18 mouse cellular contexts compared by ENCODE assay signal in genomic region chr2:35812561-35812933, GRCm38 (mm10).
DNase-seq lines count a peak whose midpoint lies in the region; ATAC-seq lines count a peak whose summit lies in the region.
"Had no signal": no experiment of that assay in that cellular context is flagged by ENCODE, and none has a peak within 500 bp of the region (broad histone marks: within the 10 kb centered on the region; RNA-seq: fewer than 3 reads in every experiment).

No protein-coding gene starts in this region.

- no peak overlapping the region for H3K4me2 ChIP-seq in forebrain, embryonic 15.5 days (replicated peaks)
- no peak overlapping the region for H3K4me2 ChIP-seq in forebrain, embryonic 13.5 days
- H3K4me2 ChIP-seq in hindbrain, embryonic 16.5 days (ENCODE audit: low read length): no peak overlapping the region
- H3K4me2 ChIP-seq in hindbrain, embryonic 11.5 days (replicated peaks; ENCODE audit: low read depth, low read length): no peak overlapping the region
- no peak overlapping the region for H3K4me2 ChIP-seq in midbrain, embryonic 14.5 days (ENCODE audit: low read length)
- H3K4me2 ChIP-seq: embryonic facial prominence, embryonic 15.5 days; heart, embryonic 12.5 days had no signal

- peak; percentile 54; the same call in 1 of the 2 replicates for ATAC-seq in forebrain, embryonic 15.5 days (replicated peaks)
- ATAC-seq in forebrain, embryonic 13.5 days: no peak
- ATAC-seq in hindbrain, embryonic 16.5 days: peak; percentile 22; the same call in 1 of the 2 replicates
- ATAC-seq in hindbrain, embryonic 11.5 days (ENCODE audit: low FRiP score): no peak
- ATAC-seq in midbrain, embryonic 14.5 days (ENCODE audit: low FRiP score, low TSS enrichment): no peak; the same call in 1 of the 2 replicates

- H3K27me3 ChIP-seq in forebrain, embryonic 15.5 days: no peaks in the 10 kb centered on the region
- 0 out of 2 replicates have a peak, but pooled peaks cover 4% of the 10 kb centered on the region for H3K27me3 ChIP-seq in forebrain, embryonic 13.5 days
- H3K27me3 ChIP-seq in hindbrain, embryonic 16.5 days (replicated peaks; ENCODE audit: control insufficient read depth, insufficient read depth, low read length): no peaks in the 10 kb centered on the region
- H3K27me3 ChIP-seq in hindbrain, embryonic 11.5 days (ENCODE audit: control insufficient read depth, insufficient read depth, low read length): no peaks in the 10 kb centered on the region
- no peaks in the 10 kb centered on the region for H3K27me3 ChIP-seq in midbrain, embryonic 14.5 days (ENCODE audit: control insufficient read depth, insufficient read depth, low read length)
- no peaks in the 10 kb centered on the region for H3K27me3 ChIP-seq in midbrain, embryonic 10.5 days (ENCODE audit: low read depth, poor library complexity, severe bottlenecking)
- H3K27me3 ChIP-seq: embryonic facial prominence, embryonic 15.5 days had no signal

- no peak overlapping the region for H3K4me3 ChIP-seq in forebrain, embryonic 15.5 days
- no peak overlapping the region for H3K4me3 ChIP-seq in forebrain, embryonic 13.5 days
- H3K4me3 ChIP-seq in hindbrain, embryonic 16.5 days (ENCODE audit: low read length): no peak overlapping the region
- no peak overlapping the region for H3K4me3 ChIP-seq in hindbrain, embryonic 11.5 days (ENCODE audit: low read depth, low read length)
- no peak overlapping the region for H3K4me3 ChIP-seq in midbrain, embryonic 14.5 days (replicated peaks; ENCODE audit: low read depth, low read length)
- no peak overlapping the region for H3K4me3 ChIP-seq in midbrain, embryonic 10.5 days
- H3K4me3 ChIP-seq: embryonic facial prominence, embryonic 15.5 days; erythroblast, embryonic 14.5 days; forebrain, embryonic 10.5 days; heart, embryonic 12.5 days; hindbrain, embryonic 10.5 days had no signal

- H3K27ac ChIP-seq in forebrain, embryonic 15.5 days (replicated peaks): no peak overlapping the region
- H3K27ac ChIP-seq in forebrain, embryonic 13.5 days: no peak overlapping the region
- no peak overlapping the region for H3K27ac ChIP-seq in hindbrain, embryonic 16.5 days (ENCODE audit: low read depth, low read length)
- no peak overlapping the region for H3K27ac ChIP-seq in hindbrain, embryonic 11.5 days (ENCODE audit: low read depth, low read length)
- H3K27ac ChIP-seq in midbrain, embryonic 14.5 days (replicated peaks; ENCODE audit: low read depth, low read length): 0 out of 2 replicates have a peak overlapping the region, but pooled peaks have one; percentile 39
- no peak overlapping the region for H3K27ac ChIP-seq in midbrain, embryonic 10.5 days (replicated peaks)
- H3K27ac ChIP-seq: embryonic facial prominence, embryonic 15.5 days; forebrain, embryonic 10.5 days; hindbrain, embryonic 10.5 days had no signal

- H3K36me3 ChIP-seq in forebrain, embryonic 15.5 days: no peaks in the 10 kb centered on the region
- H3K36me3 ChIP-seq in forebrain, embryonic 13.5 days (ENCODE audit: poor library complexity, severe bottlenecking): no peaks in the 10 kb centered on the region
- no peaks in the 10 kb centered on the region for H3K36me3 ChIP-seq in hindbrain, embryonic 16.5 days (ENCODE audit: control insufficient read depth, insufficient read depth, low read length)
- H3K36me3 ChIP-seq in hindbrain, embryonic 11.5 days (ENCODE audit: control insufficient read depth, insufficient read depth, low read length): no peaks in the 10 kb centered on the region
- H3K36me3 ChIP-seq in midbrain, embryonic 14.5 days (ENCODE audit: control insufficient read depth, insufficient read depth, low read length): no peaks in the 10 kb centered on the region
- H3K36me3 ChIP-seq in midbrain, embryonic 10.5 days: no peaks in the 10 kb centered on the region
- H3K36me3 ChIP-seq: embryonic facial prominence, embryonic 15.5 days; forebrain, embryonic 10.5 days; heart, embryonic 12.5 days; hindbrain, embryonic 10.5 days had no signal

- 92% methylated on average over 2 of the region's 2 CpGs for WGBS in forebrain, embryonic 15.5 days
- WGBS in forebrain, embryonic 13.5 days: 70% methylated on average over 2 of the region's 2 CpGs
- 68% methylated on average over 2 of the region's 2 CpGs for WGBS in hindbrain, embryonic 16.5 days
- 96% methylated on average over 2 of the region's 2 CpGs for WGBS in hindbrain, embryonic 11.5 days
- 68% methylated on average over 2 of the region's 2 CpGs for WGBS in midbrain, embryonic 14.5 days
- 93% methylated on average over 2 of the region's 2 CpGs for WGBS in midbrain, embryonic 10.5 days

- H3K9me3 ChIP-seq in forebrain, embryonic 15.5 days: no peaks in the 10 kb centered on the region
- H3K9me3 ChIP-seq in forebrain, embryonic 13.5 days (replicated peaks): no peaks in the 10 kb centered on the region
- no peaks in the 10 kb centered on the region for H3K9me3 ChIP-seq in hindbrain, embryonic 16.5 days (ENCODE audit: control insufficient read depth, low read length)
- H3K9me3 ChIP-seq in hindbrain, embryonic 11.5 days (ENCODE audit: control insufficient read depth, low read length): no peaks in the 10 kb centered on the region
- H3K9me3 ChIP-seq in midbrain, embryonic 14.5 days (ENCODE audit: control insufficient read depth, low read length): no peaks in the 10 kb centered on the region
- no peaks in the 10 kb centered on the region for H3K9me3 ChIP-seq in midbrain, embryonic 10.5 days (replicated peaks)
- H3K9me3 ChIP-seq: embryonic facial prominence, embryonic 15.5 days; forebrain, embryonic 10.5 days; heart, embryonic 12.5 days; hindbrain, embryonic 10.5 days had no signal

- H3K9ac ChIP-seq in forebrain, embryonic 15.5 days (replicated peaks): no peak overlapping the region
- H3K9ac ChIP-seq in forebrain, embryonic 13.5 days: no peak overlapping the region
- H3K9ac ChIP-seq in hindbrain, embryonic 16.5 days (ENCODE audit: low read depth, low read length): no peak overlapping the region
- no peak overlapping the region for H3K9ac ChIP-seq in hindbrain, embryonic 11.5 days (ENCODE audit: low read depth, low read length)
- 0 out of 2 replicates have a peak overlapping the region, but pooled peaks have one; percentile 10 for H3K9ac ChIP-seq in midbrain, embryonic 14.5 days (replicated peaks; ENCODE audit: low read length)
- H3K9ac ChIP-seq: embryonic facial prominence, embryonic 15.5 days; heart, embryonic 12.5 days had no signal

- DNase-seq in hindbrain, embryonic 11.5 days (ENCODE audit: low spot score): no peak
- no peak for DNase-seq in midbrain, embryonic 14.5 days
- no peak for DNase-seq in midbrain, embryonic 10.5 days (ENCODE audit: low spot score)
- peak; percentile 53 for DNase-seq in retina, postnatal 1 day
- DNase-seq in lung, adult 18-20 months: no peak
- DNase-seq: cerebellum, adult 11 months; cerebellum, adult 8-10 months; cerebellum, postnatal 14 days; embryo, embryonic 11 days; gastrocnemius, postnatal 10 days had no signal

- H3K4me1 ChIP-seq in forebrain, embryonic 15.5 days: peaks cover 21% of the 10 kb centered on the region; the same call in 1 of the 2 replicates
- H3K4me1 ChIP-seq in forebrain, embryonic 13.5 days: peaks cover 17% of the 10 kb centered on the region
- peaks cover 11% of the 10 kb centered on the region for H3K4me1 ChIP-seq in hindbrain, embryonic 16.5 days (ENCODE audit: control insufficient read depth, insufficient read depth, low read depth, low read length)
- no peaks in the 10 kb centered on the region for H3K4me1 ChIP-seq in hindbrain, embryonic 11.5 days (replicated peaks; ENCODE audit: control insufficient read depth, insufficient read depth, low read length)
- H3K4me1 ChIP-seq in midbrain, embryonic 14.5 days (ENCODE audit: control insufficient read depth, insufficient read depth, low read length): peaks cover 16% of the 10 kb centered on the region
- peaks cover 8% of the 10 kb centered on the region for H3K4me1 ChIP-seq in midbrain, embryonic 10.5 days
- H3K4me1 ChIP-seq: embryonic facial prominence, embryonic 15.5 days had no signal

Comparison
In these comparisons a context has a peak if more than half of its experiments do, and no peak if none do; other contexts are left out.
1. ATAC-seq: peak in forebrain, embryonic 15.5 days (single experiment) and hindbrain, embryonic 16.5 days (single experiment); none in forebrain, embryonic 13.5 days (single experiment), hindbrain, embryonic 11.5 days (single experiment) and midbrain, embryonic 14.5 days (single experiment).